Mouse (Mus musculus): ENCODE measurements around the gene Sh3bp5l. TPM values are rescaled to one million over a fixed set of nuclear protein-coding genes. Genes with fewer than 3 reads are reported as not detected.
A peak's percentile ranks its signal among the peaks of the same experiment; 100 is the strongest.

Gene Sh3bp5l
- polyA plus RNA-seq, 1 experiment from 2014 or later: 23.2 TPM

DNA sequence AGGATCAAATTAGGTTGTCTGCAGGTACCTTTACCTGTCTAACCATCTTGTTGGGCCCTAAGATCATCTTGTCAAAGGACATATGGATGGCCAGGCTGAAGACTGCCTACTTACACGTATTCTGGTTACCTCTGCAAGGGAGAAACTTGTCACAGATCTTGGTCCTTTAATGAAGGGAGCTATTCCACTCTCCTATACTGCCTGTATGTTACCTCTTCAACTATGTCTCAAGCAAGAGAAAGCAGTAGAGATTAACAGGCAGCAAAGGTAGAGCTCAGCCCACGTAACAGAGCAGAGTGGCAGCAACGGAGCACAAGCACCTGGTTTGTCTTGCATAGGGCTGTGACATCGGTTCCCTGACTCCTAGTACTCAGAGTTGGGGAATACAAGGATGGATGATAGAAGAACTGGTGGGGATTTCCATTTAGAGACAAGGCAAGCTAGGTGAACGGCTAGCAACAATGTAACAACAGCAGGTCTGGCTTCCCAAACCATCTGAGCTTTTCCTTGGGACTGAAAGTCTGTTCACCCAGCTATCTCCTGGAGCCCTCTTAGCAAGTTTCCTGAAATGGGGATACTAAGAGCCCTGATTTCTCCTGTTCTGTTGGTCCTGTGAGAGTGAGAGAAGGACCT, 14.9 kb upstream of the Sh3bp5l start:
- H3K27me3 ChIP-seq (replicated peaks; ENCODE audit: control insufficient read depth, insufficient read depth, low read length): no peaks in the 10 kb centered on the region
- H3K9me3 ChIP-seq (ENCODE audit: control insufficient read depth, low read length): no peaks in the 10 kb centered on the region
- no peak for DNase-seq (ENCODE audit: low spot score)
- H3K27ac ChIP-seq (replicated peaks; ENCODE audit: low read depth, low read length): no peak overlapping the region
- no peak overlapping the region for H3K4me3 ChIP-seq (ENCODE audit: low read depth, low read length)
- H3K9ac ChIP-seq (ENCODE audit: low read depth, low read length): no peak overlapping the region
- no peaks in the 10 kb centered on the region for H3K4me1 ChIP-seq (ENCODE audit: control insufficient read depth, insufficient read depth, low read length)
- ATAC-seq (ENCODE audit: low read depth): no peak
- no peak overlapping the region for H3K4me2 ChIP-seq (ENCODE audit: low read depth, low read length)
- WGBS: 95% methylated on average over 5 of the region's 5 CpGs
- H3K36me3 ChIP-seq (ENCODE audit: control insufficient read depth, insufficient read depth, low read length): peaks cover 59% of the 10 kb centered on the region

DNA sequence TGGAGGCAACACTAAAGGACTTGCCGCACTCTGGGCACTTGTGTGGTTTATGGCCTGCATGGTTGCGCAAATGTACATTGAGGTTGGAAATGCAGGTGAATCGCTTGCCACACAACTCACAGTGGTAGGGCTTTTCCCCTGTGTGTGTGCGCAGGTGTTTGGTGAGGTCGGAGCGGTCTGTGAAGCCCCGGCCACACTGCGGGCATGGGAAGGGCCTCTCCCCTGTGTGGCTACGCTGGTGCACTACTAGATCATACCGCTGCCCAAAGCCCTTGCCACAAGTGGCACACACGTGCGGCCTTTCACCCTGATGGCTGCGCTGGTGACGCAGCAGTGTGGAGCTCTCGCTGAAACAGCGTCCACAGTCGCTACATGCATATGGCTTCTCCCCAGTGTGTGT, 14.2 kb upstream of the Sh3bp5l start:
- Histone ChIP-seq H3K27me3 (replicated peaks; ENCODE audit: control insufficient read depth, insufficient read depth, low read length) (no peaks in the 10 kb centered on the region), H3K9ac (ENCODE audit: low read depth, low read length) (no peak overlapping the region), H3K4me3 (ENCODE audit: low read depth, low read length) (no peak overlapping the region), H3K9me3 (ENCODE audit: control insufficient read depth, low read length) (no peaks in the 10 kb centered on the region), H3K36me3 (ENCODE audit: control insufficient read depth, insufficient read depth, low read length) (peaks cover 61% of the 10 kb centered on the region), H3K4me2 (ENCODE audit: low read depth, low read length) (no peak overlapping the region), H3K27ac (replicated peaks; ENCODE audit: low read depth, low read length) (no peak overlapping the region), H3K4me1 (ENCODE audit: control insufficient read depth, insufficient read depth, low read length) (no peaks in the 10 kb centered on the region)
- WGBS: 88% methylated on average over 17 of the region's 17 CpGs
- DNase-seq (ENCODE audit: low spot score): no peak
- ATAC-seq (ENCODE audit: low read depth): peak; percentile 41

DNA sequence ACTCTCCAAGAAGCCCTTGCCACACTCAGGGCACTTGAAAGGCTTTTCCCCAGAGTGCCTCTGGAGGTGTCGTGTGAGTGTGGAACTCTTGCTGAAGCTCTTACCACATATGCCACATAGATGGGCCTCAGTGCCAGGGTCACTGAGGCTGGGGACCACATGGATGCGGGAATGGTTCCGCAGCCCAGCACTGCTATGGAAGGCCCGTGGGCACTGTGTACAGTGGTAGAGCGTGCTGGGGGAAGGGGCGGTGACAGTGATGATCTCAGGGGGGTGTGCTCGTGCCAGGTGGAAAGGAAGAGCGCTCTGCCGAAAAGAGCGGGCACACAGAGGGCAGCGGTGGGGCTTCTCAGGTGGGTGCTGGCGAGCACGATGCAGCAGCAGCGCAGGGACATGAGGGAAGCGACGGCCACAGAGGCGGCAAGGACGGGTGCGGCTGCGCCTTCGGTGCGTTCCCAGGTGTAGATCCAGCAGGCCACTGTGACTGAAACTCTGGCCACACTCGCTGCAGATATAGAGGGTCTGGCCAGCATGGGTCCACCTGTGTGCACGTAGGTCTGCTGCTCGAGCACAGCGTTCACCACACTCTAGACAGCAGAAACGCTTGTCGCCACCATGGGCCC, 13.6 kb upstream of the Sh3bp5l start:
- Histone ChIP-seq H3K4me3 (ENCODE audit: low read depth, low read length) (no peak overlapping the region), H3K27me3 (replicated peaks; ENCODE audit: control insufficient read depth, insufficient read depth, low read length) (no peaks in the 10 kb centered on the region), H3K4me1 (ENCODE audit: control insufficient read depth, insufficient read depth, low read length) (peaks cover 3% of the 10 kb centered on the region), H3K9me3 (ENCODE audit: control insufficient read depth, low read length) (no peaks in the 10 kb centered on the region), H3K9ac (ENCODE audit: low read depth, low read length) (no peak overlapping the region), H3K27ac (replicated peaks; ENCODE audit: low read depth, low read length) (no peak overlapping the region), H3K36me3 (ENCODE audit: control insufficient read depth, insufficient read depth, low read length) (peaks cover 58% of the 10 kb centered on the region), H3K4me2 (ENCODE audit: low read depth, low read length) (no peak overlapping the region)
- DNase-seq (ENCODE audit: low spot score): no peak
- 60% methylated on average over 27 of the region's 28 CpGs for WGBS
- peak; percentile 28; the same call in 1 of the 2 replicates for ATAC-seq (ENCODE audit: low read depth)

DNA sequence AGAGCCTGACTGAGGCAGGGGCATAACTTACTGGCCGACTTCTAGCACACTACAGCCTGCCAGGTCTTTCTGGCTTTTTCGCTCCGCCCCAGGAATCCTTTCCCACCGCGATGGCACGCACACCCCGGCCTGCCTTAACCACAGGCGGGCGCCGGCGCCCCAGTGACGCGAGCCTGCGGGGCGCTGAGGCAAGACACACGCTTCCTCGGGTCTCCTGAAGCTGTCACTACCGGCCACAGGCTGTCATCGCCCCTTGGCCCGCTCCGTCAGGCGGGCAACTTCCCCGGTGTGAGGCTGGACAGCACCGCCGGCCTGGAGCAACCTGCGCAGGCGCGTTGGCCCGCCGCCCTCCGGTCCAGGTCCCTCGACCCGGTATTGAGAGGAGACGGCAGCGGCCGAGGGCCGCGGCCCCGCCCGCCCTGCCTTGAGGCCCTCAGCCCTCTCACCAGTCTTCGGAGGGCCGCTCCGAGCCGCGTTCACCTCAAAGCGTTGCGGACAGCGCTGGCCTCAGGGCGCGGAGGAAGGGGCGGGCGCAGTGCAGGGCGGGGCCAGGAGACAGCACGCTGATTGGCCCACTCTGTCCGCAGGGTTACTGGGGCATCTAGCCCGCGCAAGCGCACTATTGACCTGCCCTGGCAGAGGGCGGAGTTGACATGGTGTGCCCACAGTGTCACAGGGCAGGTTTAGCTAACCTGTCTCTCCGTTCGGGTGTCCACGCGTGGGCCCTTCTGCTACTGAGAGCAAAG, 7.5 kb upstream of the Sh3bp5l start:
- WGBS: 0% methylated on average over 16 of the region's 63 CpGs
- Histone ChIP-seq H3K9me3 (ENCODE audit: control insufficient read depth, low read length) (0 out of 2 replicates have a peak, but pooled peaks cover 3% of the 10 kb centered on the region), H3K4me3 (ENCODE audit: low read depth, low read length) (peak overlapping the region; percentile 84), H3K27ac (replicated peaks; ENCODE audit: low read depth, low read length) (peak overlapping the region; percentile 97), H3K36me3 (ENCODE audit: control insufficient read depth, insufficient read depth, low read length) (peaks cover 33% of the 10 kb centered on the region), H3K4me2 (ENCODE audit: low read depth, low read length) (peak overlapping the region; percentile 95), H3K27me3 (replicated peaks; ENCODE audit: control insufficient read depth, insufficient read depth, low read length) (no peaks in the 10 kb centered on the region), H3K9ac (ENCODE audit: low read depth, low read length) (peak overlapping the region; percentile 84), H3K4me1 (ENCODE audit: control insufficient read depth, insufficient read depth, low read length) (peaks cover 13% of the 10 kb centered on the region)
- ATAC-seq (ENCODE audit: low read depth) (peak; percentile 99), DNase-seq (ENCODE audit: low spot score) (peak; percentile 97)

DNA sequence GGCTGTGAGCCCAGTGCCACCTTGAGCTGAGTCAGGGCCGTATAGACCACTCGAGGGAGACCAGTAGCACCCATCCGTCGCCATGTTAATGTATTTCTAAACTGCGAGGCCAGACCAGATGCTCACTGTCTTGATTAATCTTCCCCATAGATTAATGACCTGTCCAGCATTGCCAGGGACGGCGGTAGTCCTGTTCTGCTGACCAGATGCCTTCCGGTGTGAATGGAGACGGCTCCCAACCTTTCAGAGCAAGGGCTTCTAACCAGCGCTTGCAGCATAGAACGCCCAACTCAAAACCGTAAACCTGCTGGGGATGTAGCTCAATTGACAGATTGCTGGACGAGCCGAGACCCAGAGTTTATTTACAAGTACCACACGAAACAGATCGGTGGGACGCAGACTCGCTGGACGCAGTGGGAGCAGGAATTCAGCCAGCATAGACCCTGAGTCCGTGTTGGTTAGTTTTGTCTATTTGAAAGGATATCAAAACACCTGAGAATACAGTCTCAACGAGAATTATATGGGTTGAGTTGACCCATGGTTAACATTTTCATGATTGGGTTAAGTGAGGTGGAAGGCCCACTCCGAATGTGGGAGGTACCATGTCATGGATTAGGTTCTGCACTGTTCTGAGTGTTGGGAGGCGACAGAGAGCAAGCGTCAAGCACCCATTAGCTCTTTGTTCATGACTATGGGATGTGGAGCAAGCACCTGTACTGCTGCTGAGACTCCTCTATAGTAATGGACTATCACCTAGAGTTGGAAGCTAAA, 6.8 kb upstream of the Sh3bp5l start:
- Histone ChIP-seq H3K4me1 (ENCODE audit: control insufficient read depth, insufficient read depth, low read length) (peaks cover 13% of the 10 kb centered on the region), H3K4me3 (ENCODE audit: low read depth, low read length) (peak overlapping the region; percentile 84), H3K27ac (replicated peaks; ENCODE audit: low read depth, low read length) (peak overlapping the region; percentile 97), H3K27me3 (replicated peaks; ENCODE audit: control insufficient read depth, insufficient read depth, low read length) (no peaks in the 10 kb centered on the region), H3K4me2 (ENCODE audit: low read depth, low read length) (peak overlapping the region; percentile 95), H3K9me3 (ENCODE audit: control insufficient read depth, low read length) (0 out of 2 replicates have a peak, but pooled peaks cover 3% of the 10 kb centered on the region), H3K9ac (ENCODE audit: low read depth, low read length) (peak overlapping the region; percentile 84), H3K36me3 (ENCODE audit: control insufficient read depth, insufficient read depth, low read length) (peaks cover 27% of the 10 kb centered on the region)
- no peak for ATAC-seq (ENCODE audit: low read depth)
- DNase-seq (ENCODE audit: low spot score): no peak
- 13% methylated on average over 24 of the region's 24 CpGs for WGBS

DNA sequence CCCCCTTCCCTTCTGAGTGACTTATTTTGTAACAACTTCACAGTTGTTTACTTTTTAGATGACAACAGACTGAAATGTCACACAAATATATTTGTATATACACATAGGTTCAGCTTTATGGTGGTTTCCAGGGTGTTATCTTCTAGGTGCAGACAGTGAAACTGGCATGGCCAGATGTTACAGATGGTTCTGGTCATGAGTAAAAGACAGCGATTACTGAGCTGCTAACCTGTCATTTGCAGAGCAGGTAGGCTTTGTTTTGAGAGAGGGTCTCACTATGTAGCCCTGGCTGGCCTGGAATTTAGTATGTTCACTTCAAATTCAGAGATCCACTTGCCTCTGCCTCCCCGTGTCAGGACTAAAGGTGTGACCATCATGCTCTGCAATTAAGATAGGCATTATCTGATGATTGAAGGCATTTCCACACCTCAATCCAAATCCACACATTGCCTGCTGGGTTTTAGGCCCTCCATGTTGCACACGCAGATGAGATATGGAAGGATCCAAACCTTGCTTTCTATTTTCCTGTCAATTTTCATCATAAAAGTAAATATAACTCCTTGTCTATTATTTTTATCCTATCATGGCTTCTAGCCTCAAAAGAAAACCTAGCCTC, 5.8 kb upstream of the Sh3bp5l start:
- no peak for DNase-seq (ENCODE audit: low spot score)
- 0 out of 2 replicates have a peak, but pooled peaks cover 3% of the 10 kb centered on the region for H3K9me3 ChIP-seq (ENCODE audit: control insufficient read depth, low read length)
- H3K4me1 ChIP-seq (ENCODE audit: control insufficient read depth, insufficient read depth, low read length): peaks cover 20% of the 10 kb centered on the region
- WGBS: 87% methylated on average over 3 of the region's 3 CpGs
- H3K27me3 ChIP-seq (replicated peaks; ENCODE audit: control insufficient read depth, insufficient read depth, low read length): no peaks in the 10 kb centered on the region
- H3K27ac ChIP-seq (replicated peaks; ENCODE audit: low read depth, low read length): no peak overlapping the region
- H3K9ac ChIP-seq (ENCODE audit: low read depth, low read length): no peak overlapping the region
- no peak overlapping the region for H3K4me3 ChIP-seq (ENCODE audit: low read depth, low read length)
- peaks cover 20% of the 10 kb centered on the region for H3K36me3 ChIP-seq (ENCODE audit: control insufficient read depth, insufficient read depth, low read length)
- no peak overlapping the region for H3K4me2 ChIP-seq (ENCODE audit: low read depth, low read length)
- no peak for ATAC-seq (ENCODE audit: low read depth)

DNA sequence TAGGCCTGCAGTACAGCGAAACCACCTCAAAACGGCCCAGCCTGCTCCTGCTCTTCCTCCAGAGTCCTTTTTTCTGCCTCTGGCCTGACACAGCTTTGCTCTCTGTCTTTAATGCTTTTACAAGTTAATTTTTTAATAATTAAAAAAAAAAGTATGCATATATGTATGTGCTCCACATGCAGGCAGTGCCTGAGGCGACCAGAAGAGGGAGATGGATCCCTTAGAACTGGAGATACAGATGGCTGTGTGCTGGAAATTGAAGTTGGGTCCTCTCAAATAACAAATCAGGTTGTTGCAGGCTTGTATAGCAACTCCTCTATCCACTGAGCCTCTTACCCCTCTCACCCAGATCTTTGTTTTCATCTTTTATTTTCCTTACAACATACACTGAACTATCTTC, 3.7 kb upstream of the Sh3bp5l start:
- H3K27ac ChIP-seq (replicated peaks; ENCODE audit: low read depth, low read length): no peak overlapping the region
- no peak for DNase-seq (ENCODE audit: low spot score)
- no peak overlapping the region for H3K9ac ChIP-seq (ENCODE audit: low read depth, low read length)
- H3K27me3 ChIP-seq (replicated peaks; ENCODE audit: control insufficient read depth, insufficient read depth, low read length): no peaks in the 10 kb centered on the region
- 0 out of 2 replicates have a peak, but pooled peaks cover 3% of the 10 kb centered on the region for H3K9me3 ChIP-seq (ENCODE audit: control insufficient read depth, low read length)
- H3K4me3 ChIP-seq (ENCODE audit: low read depth, low read length): no peak overlapping the region
- H3K36me3 ChIP-seq (ENCODE audit: control insufficient read depth, insufficient read depth, low read length): peaks cover 12% of the 10 kb centered on the region
- no peak for ATAC-seq (ENCODE audit: low read depth)
- no peak overlapping the region for H3K4me2 ChIP-seq (ENCODE audit: low read depth, low read length)
- 93% methylated on average over 3 of the region's 3 CpGs for whole genome bisulfite sequencing
- peaks cover 25% of the 10 kb centered on the region for H3K4me1 ChIP-seq (ENCODE audit: control insufficient read depth, insufficient read depth, low read length)

DNA sequence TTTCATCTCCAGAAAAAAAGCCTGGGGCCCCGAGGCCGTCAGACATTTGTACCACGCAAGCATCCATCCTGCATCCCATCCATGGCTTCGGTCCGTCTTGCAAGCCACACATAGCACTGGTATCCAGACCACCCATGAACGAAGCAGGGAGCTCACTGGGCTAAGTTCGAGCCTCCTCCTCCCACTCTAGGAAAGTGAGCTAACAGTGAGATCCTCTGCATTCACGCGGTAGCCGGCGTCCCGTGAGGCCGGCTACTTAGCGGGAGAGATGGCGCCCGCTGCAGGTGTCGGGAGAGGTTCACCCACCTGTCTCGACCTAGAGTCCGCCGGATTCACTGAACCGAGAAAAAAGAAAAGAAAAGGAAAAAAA, 633 bp upstream of the Sh3bp5l start:
- WGBS: under 1% methylated on average over 21 of the region's 21 CpGs
- H3K27me3 ChIP-seq (replicated peaks; ENCODE audit: control insufficient read depth, insufficient read depth, low read length): no peaks in the 10 kb centered on the region
- no peak for DNase-seq (ENCODE audit: low spot score)
- H3K27ac ChIP-seq (replicated peaks; ENCODE audit: low read depth, low read length): peak overlapping the region; percentile 84
- peak overlapping the region; percentile 87 for H3K4me3 ChIP-seq (ENCODE audit: low read depth, low read length)
- peaks cover 25% of the 10 kb centered on the region for H3K36me3 ChIP-seq (ENCODE audit: control insufficient read depth, insufficient read depth, low read length)
- H3K4me2 ChIP-seq (ENCODE audit: low read depth, low read length): peak overlapping the region; percentile 97
- peak; percentile 9; the same call in 1 of the 2 replicates for ATAC-seq (ENCODE audit: low read depth)
- peak overlapping the region; percentile 89 for H3K9ac ChIP-seq (ENCODE audit: low read depth, low read length)
- 0 out of 2 replicates have a peak, but pooled peaks cover 3% of the 10 kb centered on the region for H3K9me3 ChIP-seq (ENCODE audit: control insufficient read depth, low read length)
- peaks cover 16% of the 10 kb centered on the region for H3K4me1 ChIP-seq (ENCODE audit: control insufficient read depth, insufficient read depth, low read length)

Data from embryonic facial prominence, embryonic 14.5 days (tissue).